Mouse (Mus musculus) C2C12 (cell line): ENCODE results near the gene Aip. TPM values are rescaled to one million over a fixed set of nuclear protein-coding genes. Genes with fewer than 3 reads are reported as not detected.

ENCODE experiments used
- H3K27me3 ChIP-seq: one replicate; pipeline ENCODE4 v1.6.1; 2011; ENCODE audit not compliant: control insufficient read depth, insufficient read depth, insufficient read length
- H3K36me3 ChIP-seq: one replicate; pipeline ENCODE4 v1.6.1; 2011; ENCODE audit not compliant: control insufficient read depth, insufficient read depth
- H3K4me3 ChIP-seq: one replicate; pipeline ENCODE4 v1.5.1; 2011; ENCODE audit warnings: mild to moderate bottlenecking, control low read depth; ENCODE audit not compliant: poor library complexity, insufficient read depth, severe bottlenecking
- H3K79me2 ChIP-seq: one replicate; pipeline ENCODE4 v1.6.1; 2011; ENCODE audit not compliant: control insufficient read depth, insufficient read depth
- H3K79me3 ChIP-seq: one replicate; pipeline ENCODE4 v1.6.1; 2011; ENCODE audit warnings: low read depth, control low read depth
- H3ac ChIP-seq: one replicate; pipeline ENCODE3; 2011; ENCODE audit warnings: low read depth; ENCODE audit not compliant: control insufficient read depth, insufficient read length
- CEBPB ChIP-seq: IDR thresholded peaks from one replicate; pipeline ENCODE4 v1.6.1; 2011; ENCODE audit warnings: low read depth, mild to moderate bottlenecking, control low read depth, moderate library complexity
- CTCF ChIP-seq: IDR thresholded peaks from one replicate; pipeline ENCODE4 v1.5.1; 2011; ENCODE audit not compliant: control insufficient read depth, insufficient read depth, insufficient read length
- FOSL1 ChIP-seq: IDR thresholded peaks from one replicate; pipeline ENCODE4 v1.8.0; 2011; ENCODE audit warnings: mild to moderate bottlenecking, low read length; ENCODE audit not compliant: poor library complexity, insufficient read depth, severe bottlenecking
- MAX ChIP-seq: IDR thresholded peaks from one replicate; pipeline ENCODE4 v1.6.1; 2011; ENCODE audit warnings: mild to moderate bottlenecking, control low read depth
- MYOD1 ChIP-seq: IDR thresholded peaks from one replicate; pipeline ENCODE4 v1.6.1; 2011; ENCODE audit warnings: low read depth; ENCODE audit not compliant: control insufficient read depth, insufficient read length
- MYOG ChIP-seq: IDR thresholded peaks from one replicate; pipeline ENCODE4 v1.6.1; 2011; ENCODE audit not compliant: control insufficient read depth, insufficient read length; ENCODE audit errors: extremely low read depth
- USF1 ChIP-seq: IDR thresholded peaks from one replicate; pipeline ENCODE4 v1.6.1; 2011; ENCODE audit warnings: low read depth, mild to moderate bottlenecking, control low read depth, moderate library complexity
- long read RNA-seq, 2 experiments: library from polyadenylated mRNA; unstranded; transcript quantifications; one replicate each; pipeline ENCODE4 v2.0.0; 2019 to 2020
- polyA plus RNA-seq: library from polyadenylated mRNA; unstranded; fragments of >200 nt; fragmentation: generic; extraction: Trizol; gene quantifications from one replicate; pipeline ENCODE4 v1.2.1, GENCODE M21; 2012; ENCODE audit warnings: missing spikeins

Aip gene
- 208 TPM for polyA plus RNA-seq
- long read RNA-seq, experiment 1, transcript Aip-202 (7 exons, 1,378 nt) = minor isoform, 6 of 162 reads
- long read RNA-seq, experiment 1, transcript Aip-201 (6 exons, 1,261 nt) = major isoform, 130 of 162 reads
- long read RNA-seq, experiment 1, partial matches to known transcripts = 14 of 162 reads
- long read RNA-seq, experiment 1, other reads (novel, unspliced or antisense) = 12 of 162 reads
- long read RNA-seq, experiment 2, transcript Aip-202 (7 exons, 1,378 nt) = minor isoform, 7 of 218 reads
- long read RNA-seq, experiment 2, transcript Aip-201 (6 exons, 1,261 nt) = major isoform, 185 of 218 reads
- long read RNA-seq, experiment 2, partial matches to known transcripts = 5 of 218 reads
- long read RNA-seq, experiment 2, other reads (novel, unspliced or antisense) = 20 of 218 reads

- Histone ChIP-seq H3K4me3 (peak within 1 kb of the TSS; percentile 87), H3K79me3 (peaks cover 6% of the 10 kb centered on the region), H3K27me3 (no peaks in the 10 kb centered on the region), H3ac (peak within 1 kb of the TSS; percentile 83), H3K36me3 (peaks cover 10% of the 10 kb centered on the region), H3K79me2 (peaks cover 20% of the 10 kb centered on the region)
- TF ChIP-seq FOSL1 (no peak), CTCF (peak; percentile 74), USF1 (peak; percentile 97), MYOG (no peak), MYOD1 (no peak), CEBPB (no peak)
Observed at GRCm38 (mm10) chr19:4125741-4126696, at the start of gene Aip. Gene Aip (minus strand): TSS chr19:4125858.

GRCm38 (mm10) chr19:4172925-4173324 lies 47.3 kb upstream of the Aip start:
- Histone ChIP-seq H3K79me2 (no peaks in the 10 kb centered on the region), H3ac (no peak overlapping the region), H3K79me3 (no peaks in the 10 kb centered on the region), H3K36me3 (no peaks in the 10 kb centered on the region), H3K4me3 (no peak overlapping the region), H3K27me3 (no peaks in the 10 kb centered on the region)
- TF ChIP-seq MYOG (no peak), FOSL1 (no peak), MYOD1 (no peak), CEBPB (no peak), USF1 (no peak), MAX (no peak), CTCF (no peak)

DNA sequence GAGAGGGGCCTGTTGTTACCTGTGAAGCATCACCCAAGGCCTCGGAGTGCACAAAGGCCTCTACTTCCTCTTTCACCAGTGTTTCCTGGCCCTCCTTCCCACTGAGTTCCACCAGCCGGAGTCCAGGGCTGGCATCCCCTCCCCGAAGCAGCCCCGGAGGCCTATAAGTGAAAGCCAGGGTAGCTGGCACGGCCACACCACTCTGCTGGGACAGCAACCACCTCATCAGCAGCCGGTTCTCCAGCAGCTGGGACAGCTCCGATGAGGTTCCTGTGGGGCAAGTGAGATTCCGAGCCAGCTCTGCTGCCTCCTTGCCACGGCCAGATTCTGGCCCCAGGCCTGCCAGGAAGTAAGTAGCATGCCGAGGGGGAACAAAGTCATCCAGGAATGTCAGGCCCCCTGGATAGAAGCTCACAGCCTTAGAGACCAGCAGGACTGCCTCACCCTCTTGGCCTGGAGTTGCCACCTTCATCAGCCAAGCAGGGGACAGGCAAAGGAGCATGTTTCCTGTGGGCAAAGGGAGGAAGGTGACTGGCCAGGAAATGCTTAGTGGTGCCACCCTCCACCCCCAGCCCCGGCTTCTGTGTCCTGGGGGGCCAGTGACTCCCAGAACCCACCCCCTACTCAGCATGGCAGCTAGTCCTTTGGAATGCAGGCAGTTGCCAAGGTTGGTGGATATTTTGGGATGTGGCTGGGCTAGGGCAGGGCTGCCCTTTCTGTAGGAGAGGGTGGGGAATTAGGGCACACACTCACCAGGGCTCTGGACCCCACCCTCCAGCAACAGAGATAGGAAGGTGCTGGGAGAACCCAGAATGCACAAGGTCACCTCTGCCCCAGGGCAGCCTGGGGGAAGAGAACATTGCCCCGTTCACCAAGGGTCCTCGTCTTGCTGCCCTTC lies 46.0 kb upstream of the Aip start:
- Histone ChIP-seq H3K4me3 (no peak overlapping the region), H3K79me3 (no peaks in the 10 kb centered on the region), H3K27me3 (no peaks in the 10 kb centered on the region), H3K36me3 (no peaks in the 10 kb centered on the region), H3ac (no peak overlapping the region), H3K79me2 (no peaks in the 10 kb centered on the region)
- TF ChIP-seq USF1 = no peak
- TF ChIP-seq CEBPB = no peak

DNA sequence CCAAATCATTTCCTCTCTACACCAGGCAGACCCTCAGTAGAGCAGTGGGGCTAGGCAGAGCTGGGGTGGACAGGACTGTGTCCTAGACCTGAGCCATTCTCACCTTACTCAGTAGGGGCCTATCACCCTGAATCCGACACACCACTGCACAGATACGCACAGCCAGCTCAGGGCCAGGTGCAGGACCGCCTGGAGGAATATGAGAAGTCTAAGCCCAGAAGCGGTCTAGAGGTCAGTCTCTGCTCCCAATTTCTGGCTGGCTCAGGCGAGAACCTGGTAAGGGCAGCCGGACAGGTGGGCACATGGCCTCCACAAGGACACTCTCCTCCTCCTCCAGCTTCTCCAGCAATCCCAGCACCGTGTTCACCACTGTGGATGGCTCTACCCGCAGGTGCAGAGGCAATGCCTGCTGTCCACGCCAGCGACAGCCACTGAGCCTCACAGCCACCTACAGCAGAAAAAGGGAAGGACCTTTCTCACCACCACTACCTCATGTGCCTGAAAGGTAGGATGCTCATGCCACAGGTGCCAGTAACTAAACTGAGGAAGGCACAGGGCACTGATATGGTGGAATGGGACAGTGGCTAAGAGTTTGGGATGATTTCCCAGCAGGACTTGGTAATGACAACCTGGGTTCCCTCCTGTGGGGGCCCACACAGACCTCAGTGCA lies 45.2 kb upstream of the Aip start:
- Histone ChIP-seq H3K36me3 (no peaks in the 10 kb centered on the region), H3K79me3 (no peaks in the 10 kb centered on the region), H3K79me2 (no peaks in the 10 kb centered on the region), H3K27me3 (no peaks in the 10 kb centered on the region), H3ac (no peak overlapping the region), H3K4me3 (no peak overlapping the region)
- TF ChIP-seq MYOD1 (no peak), CTCF (no peak)

DNA sequence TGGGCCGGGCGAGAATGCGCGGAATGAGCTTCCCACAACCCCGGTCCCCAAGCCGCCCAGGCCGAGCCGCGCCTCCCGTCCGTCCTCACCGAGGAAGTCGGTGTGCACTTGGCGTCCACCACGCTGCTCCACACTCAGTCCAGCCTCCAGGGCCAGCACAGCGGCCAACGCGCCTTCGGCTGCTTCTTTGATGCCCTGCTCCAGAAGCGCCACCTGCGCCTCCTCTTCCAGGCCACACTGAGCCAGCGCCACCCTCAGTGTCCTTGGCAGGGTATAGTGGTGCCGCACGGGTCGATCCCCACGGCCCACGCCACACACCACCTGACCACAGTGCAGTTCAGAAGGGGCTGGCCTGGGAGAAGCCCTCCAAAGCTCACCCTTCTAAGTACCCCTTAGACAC lies 44.2 kb upstream of the Aip start:
- TF ChIP-seq CTCF = no peak
- no peak for TF ChIP-seq MYOG
- no peak for TF ChIP-seq USF1
- TF ChIP-seq CEBPB = no peak
- no peak for TF ChIP-seq MYOD1
- TF ChIP-seq MAX = no peak
- no peak for TF ChIP-seq FOSL1
- Histone ChIP-seq H3ac (peak overlapping the region; percentile 68), H3K79me2 (no peaks in the 10 kb centered on the region), H3K27me3 (no peaks in the 10 kb centered on the region), H3K79me3 (no peaks in the 10 kb centered on the region), H3K4me3 (peak overlapping the region; percentile 30), H3K36me3 (no peaks in the 10 kb centered on the region)
